Mouse (Mus musculus): ENCODE results near the gene Sgpl1.

- TF ChIP-seq CTCF (IDR thresholded peaks at IDR 0.05; ENCODE audit: control insufficient read depth, insufficient read depth, insufficient replicate concordance, low read depth, low read length) (no peak), POLR2A (IDR thresholded peaks at IDR 0.05; ENCODE audit: control insufficient read depth, low read depth, low read length) (no peak)
These were observed 4.2 kb downstream of the Sgpl1 start for GRCm38 (mm10) chr10:61143343-61143742.

All from testis, adult 2 months (tissue).